Comparison of ENCODE assay signal across 13 mouse cellular contexts in genomic region chr19:21106766-21107165, GRCm38 (mm10).
DNase-seq lines count a peak whose midpoint lies in the region; ATAC-seq and TF ChIP-seq lines count a peak whose summit lies in the region.
"Had no signal": no experiment of that assay in that cellular context is flagged by ENCODE, and none has a peak within 500 bp of the region (broad histone marks: within the 10 kb centered on the region; RNA-seq: fewer than 3 reads in every experiment).

No protein-coding gene starts in this region.

- TF ChIP-seq CTCF in intestine, postnatal 0 days (IDR thresholded peaks at IDR 0.05; ENCODE audit: low read depth), result no peak

- no peaks in the 10 kb centered on the region for H3K27me3 ChIP-seq in limb, embryonic 12.5 days
- H3K27me3 ChIP-seq in limb, embryonic 10.5 days (ENCODE audit: low read depth, poor library complexity, severe bottlenecking), result no peaks in the 10 kb centered on the region
- H3K27me3 ChIP-seq in intestine, postnatal 0 days (replicated peaks; ENCODE audit: control insufficient read depth, insufficient read depth, low read length), result no peaks in the 10 kb centered on the region
- H3K27me3 ChIP-seq: heart, embryonic 15.5 days; liver, embryonic 15.5 days; midbrain, embryonic 12.5 days; neural tube, embryonic 13.5 days had no signal

- H3K27ac ChIP-seq in limb, embryonic 12.5 days, result 0 out of 2 replicates have a peak overlapping the region, but pooled peaks have one; percentile 23
- H3K27ac ChIP-seq in limb, embryonic 10.5 days, result no peak overlapping the region
- H3K27ac ChIP-seq in intestine, postnatal 0 days (ENCODE audit: low read depth, low read length), result peak overlapping the region; percentile 94
- H3K27ac ChIP-seq: heart, embryonic 15.5 days; liver, embryonic 15.5 days; midbrain, embryonic 12.5 days; neural tube, embryonic 13.5 days had no signal

- no peak for ATAC-seq in limb, embryonic 12.5 days (ENCODE audit: insufficient number of reproducible peaks, insufficient read depth, low FRiP score, low TSS enrichment, low read depth)
- peak; percentile 64 for ATAC-seq in intestine, postnatal 0 days

- DNase-seq in limb, embryonic 10.5 days (ENCODE audit: low spot score), result no peak
- DNase-seq in adrenal gland, postnatal 14 days, result peak; percentile 26
- DNase-seq in kidney, postnatal 36 days, result peak; percentile 21 to 45
- DNase-seq in left cerebral cortex, adult 18-20 months (ENCODE audit: low spot score in 2 of 2), result no peak
- no peak for DNase-seq in c-Kit-positive CD71-positive TER-119-positive erythroid progenitor cells, embryonic 14.5 days (ENCODE audit: low spot score)
- no peak for DNase-seq in left cerebral cortex, postnatal 4 days
- DNase-seq: thymus, postnatal 4 days had no signal

- H3K9me3 ChIP-seq in limb, embryonic 12.5 days, result no peaks in the 10 kb centered on the region
- no peaks in the 10 kb centered on the region for H3K9me3 ChIP-seq in limb, embryonic 10.5 days (replicated peaks)
- H3K9me3 ChIP-seq in intestine, postnatal 0 days (ENCODE audit: control insufficient read depth), result no peaks in the 10 kb centered on the region
- H3K9me3 ChIP-seq: heart, embryonic 15.5 days; liver, embryonic 15.5 days; midbrain, embryonic 12.5 days; neural tube, embryonic 13.5 days had no signal

- peaks cover 5% of the 10 kb centered on the region; the same call in 1 of the 2 replicates for H3K4me1 ChIP-seq in limb, embryonic 12.5 days (replicated peaks)
- no peaks in the 10 kb centered on the region for H3K4me1 ChIP-seq in limb, embryonic 10.5 days
- 0 out of 2 replicates have a peak, but pooled peaks cover 12% of the 10 kb centered on the region for H3K4me1 ChIP-seq in intestine, postnatal 0 days (replicated peaks; ENCODE audit: control insufficient read depth, insufficient read depth, low read length)
- H3K4me1 ChIP-seq: midbrain, embryonic 12.5 days had no signal

- H3K4me3 ChIP-seq in limb, embryonic 12.5 days (replicated peaks), result no peak overlapping the region
- H3K4me3 ChIP-seq in limb, embryonic 10.5 days, result no peak overlapping the region
- no peak overlapping the region for H3K4me3 ChIP-seq in intestine, postnatal 0 days (ENCODE audit: low read depth, low read length)
- H3K4me3 ChIP-seq: heart, embryonic 15.5 days; liver, embryonic 15.5 days; midbrain, embryonic 12.5 days; neural tube, embryonic 13.5 days had no signal

- no peak overlapping the region for H3K4me2 ChIP-seq in limb, embryonic 12.5 days
- peak overlapping the region; percentile 50 for H3K4me2 ChIP-seq in intestine, postnatal 0 days (replicated peaks; ENCODE audit: low read depth)
- H3K4me2 ChIP-seq: heart, embryonic 15.5 days; liver, embryonic 15.5 days; midbrain, embryonic 12.5 days; neural tube, embryonic 13.5 days had no signal

- H3K36me3 ChIP-seq in limb, embryonic 12.5 days, result no peaks in the 10 kb centered on the region
- no peaks in the 10 kb centered on the region for H3K36me3 ChIP-seq in limb, embryonic 10.5 days
- H3K36me3 ChIP-seq in intestine, postnatal 0 days (ENCODE audit: control insufficient read depth, insufficient read depth), result no peaks in the 10 kb centered on the region
- H3K36me3 ChIP-seq: heart, embryonic 15.5 days; liver, embryonic 15.5 days; midbrain, embryonic 12.5 days; neural tube, embryonic 13.5 days had no signal

- no peak overlapping the region for H3K9ac ChIP-seq in limb, embryonic 12.5 days (replicated peaks)
- H3K9ac ChIP-seq in intestine, postnatal 0 days (ENCODE audit: low read depth, low read length), result peak overlapping the region; percentile 47; the same call in 1 of the 2 replicates
- H3K9ac ChIP-seq: heart, embryonic 15.5 days; liver, embryonic 15.5 days; midbrain, embryonic 12.5 days; neural tube, embryonic 13.5 days had no signal

- WGBS in limb, embryonic 12.5 days, result 87% methylated on average over 10 of the region's 10 CpGs
- 91% methylated on average over 10 of the region's 10 CpGs for WGBS in limb, embryonic 10.5 days
- 34% methylated on average over 10 of the region's 10 CpGs for WGBS in intestine, postnatal 0 days

- intact Hi-C loops in left cerebral cortex, postnatal 4 days (cut with DNase I), result no loop called here

Comparison
In these comparisons a context has a peak if more than half of its experiments do, and no peak if none do; other contexts are left out.
1. DNase-seq: peak in adrenal gland, postnatal 14 days (single experiment) and kidney, postnatal 36 days (2 of 2); none in limb, embryonic 10.5 days (single experiment), left cerebral cortex, adult 18-20 months (0 of 2), c-Kit-positive CD71-positive TER-119-positive erythroid progenitor cells, embryonic 14.5 days (single experiment) and left cerebral cortex, postnatal 4 days (single experiment).